Mouse (Mus musculus): ENCODE measurements around the gene Vmn1r173. TPM values are rescaled to one million over a fixed set of nuclear protein-coding genes. Genes with fewer than 3 reads are reported as not detected.
"Not testable (repeated sequence)": the region's sequence is repeated elsewhere in the genome, so short reads cannot be mapped to it uniquely, and the experiment has no call there.

The Vmn1r173 gene
- not detected in 2 replicates for polyA plus RNA-seq (2015; fragmentation: Nextera tagmentation; extraction: Ambion mirVana)

DNA sequence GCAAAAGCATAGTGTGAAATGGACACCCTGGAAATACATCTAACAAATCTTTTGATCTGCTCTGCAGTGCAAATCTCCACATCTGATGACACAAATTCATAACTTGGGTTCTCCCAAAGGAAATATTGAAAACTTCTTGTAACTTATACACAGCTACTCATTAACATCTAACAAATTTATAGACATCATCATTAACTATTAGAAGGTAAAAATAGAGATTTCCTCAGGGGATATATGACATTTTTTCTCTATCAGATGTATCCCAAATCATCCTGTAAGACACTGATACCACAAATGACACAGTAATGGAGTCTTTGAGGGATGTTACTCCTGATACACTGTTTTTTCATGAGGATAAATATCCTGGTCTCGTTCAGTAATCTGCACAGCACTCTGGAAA, at the start of gene Vmn1r173:
Gene Vmn1r173 (plus strand): TSS at position 301 of the 400 bp plus-strand sequence.
- H3K9ac ChIP-seq; H3K36me3 ChIP-seq; H3K4me2 ChIP-seq (replicated peaks); H3K4me1 ChIP-seq; H3K9me3 ChIP-seq; ATAC-seq (ENCODE audit: low FRiP score, low read depth); H3K27me3 ChIP-seq; H3K27ac ChIP-seq; H3K4me3 ChIP-seq: not testable (repeated sequence)
- 57% methylated on average over 1 of the region's 1 CpGs for WGBS

GRCm38 (mm10) chr7:23658016-23658415, 42.5 kb upstream of the Vmn1r173 start, which contains the start of gene Vmn1r172:
Gene Vmn1r172, plus strand, starts transcription at chr7:23658316.
- Histone ChIP-seq H3K9ac (no peak within 1 kb of the TSS), H3K4me2 (replicated peaks) (no peak within 1 kb of the TSS), H3K27ac (no peak within 1 kb of the TSS), H3K27me3 (no peaks in the 10 kb centered on the region), H3K4me3 (no peak within 1 kb of the TSS), H3K36me3 (no peaks in the 10 kb centered on the region), H3K4me1 (no peaks in the 10 kb centered on the region), H3K9me3 (no peaks in the 10 kb centered on the region)
- WGBS: 62% methylated on average over 2 of the region's 2 CpGs
- no peak for ATAC-seq (ENCODE audit: low FRiP score, low read depth)

DNA sequence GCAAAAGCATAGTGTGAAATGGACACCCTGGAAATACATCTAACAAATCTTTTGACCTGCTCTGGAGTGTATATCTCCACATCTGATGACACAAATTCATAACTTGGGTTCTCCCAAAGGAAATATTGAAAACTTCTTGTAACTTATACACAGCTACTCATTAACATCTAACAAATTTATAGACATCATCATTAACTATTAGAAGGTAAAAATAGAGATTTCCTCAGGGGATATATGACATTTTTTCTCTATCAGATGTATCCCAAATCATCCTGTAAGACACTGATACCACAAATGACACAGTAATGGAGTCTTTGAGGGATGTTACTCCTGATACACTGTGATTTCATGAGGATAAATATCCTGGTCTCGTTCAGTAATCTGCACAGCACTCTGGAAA, 51.5 kb downstream of the Vmn1r173 start, which contains the start of gene Vmn1r174:
Gene Vmn1r174 (plus strand): TSS at position 301 of the 400 bp plus-strand sequence.
- H3K27me3 ChIP-seq; H3K4me2 ChIP-seq (replicated peaks); H3K4me3 ChIP-seq; H3K4me1 ChIP-seq; H3K9ac ChIP-seq; ATAC-seq (ENCODE audit: low FRiP score, low read depth); H3K36me3 ChIP-seq; H3K27ac ChIP-seq; H3K9me3 ChIP-seq: not testable (repeated sequence)
- WGBS: 52% methylated on average over 1 of the region's 1 CpGs

Other genes starting within 250 kb of the Vmn1r173 start
- gene Vmn1r167, start 193.5 kb upstream of the Vmn1r173 start, polyA plus RNA-seq (2015; fragmentation: Nextera tagmentation; extraction: Ambion mirVana): not detected in 2 replicates
- gene Vmn1r168, start 161.0 kb upstream of the Vmn1r173 start, polyA plus RNA-seq (2015; fragmentation: Nextera tagmentation; extraction: Ambion mirVana): not detected in 2 replicates
- gene Vmn1r169, start 125.2 kb upstream of the Vmn1r173 start, polyA plus RNA-seq (2015; fragmentation: Nextera tagmentation; extraction: Ambion mirVana): not detected in 2 replicates
- gene Vmn1r170, start 94.5 kb upstream of the Vmn1r173 start, polyA plus RNA-seq (2015; fragmentation: Nextera tagmentation; extraction: Ambion mirVana): not detected in 2 replicates
- not detected in 2 replicates for gene Vmn1r171, start 70.0 kb upstream of the Vmn1r173 start, polyA plus RNA-seq (2015; fragmentation: Nextera tagmentation; extraction: Ambion mirVana)
- not detected in 2 replicates for gene Vmn1r172, start 42.4 kb upstream of the Vmn1r173 start, polyA plus RNA-seq (2015; fragmentation: Nextera tagmentation; extraction: Ambion mirVana)
- not detected in 2 replicates for gene Vmn1r174, start 51.6 kb downstream of the Vmn1r173 start, polyA plus RNA-seq (2015; fragmentation: Nextera tagmentation; extraction: Ambion mirVana)
- not detected in 2 replicates for gene Vmn1r175, start 109.9 kb downstream of the Vmn1r173 start, polyA plus RNA-seq (2015; fragmentation: Nextera tagmentation; extraction: Ambion mirVana)
- gene Vmn1r176, start 136.7 kb downstream of the Vmn1r173 start, polyA plus RNA-seq (2015; fragmentation: Nextera tagmentation; extraction: Ambion mirVana): not detected in 2 replicates
- gene Vmn1r177, start 165.7 kb downstream of the Vmn1r173 start, polyA plus RNA-seq (2015; fragmentation: Nextera tagmentation; extraction: Ambion mirVana): not detected in 2 replicates
- not detected in 2 replicates for gene Vmn1r178, start 191.3 kb downstream of the Vmn1r173 start, polyA plus RNA-seq (2015; fragmentation: Nextera tagmentation; extraction: Ambion mirVana)
- gene Vmn1r179, start 226.3 kb downstream of the Vmn1r173 start, polyA plus RNA-seq (2015; fragmentation: Nextera tagmentation; extraction: Ambion mirVana): not detected in 2 replicates
- gene Vmn1r180, start 249.9 kb downstream of the Vmn1r173 start, polyA plus RNA-seq (2015; fragmentation: Nextera tagmentation; extraction: Ambion mirVana): not detected in 2 replicates

Data from limb, embryonic 13.5 days (tissue).